Mouse (Mus musculus) hindbrain, embryonic 14.5 days (tissue): ENCODE data around the gene Car14. TPM values are rescaled to one million over a fixed set of nuclear protein-coding genes. Genes with fewer than 3 reads are reported as not detected.

Source experiments
- ATAC-seq: fragments of 200-750 bp; cut with Nextera tagmentation; 2 replicates; pipeline ENCODE4 v1.8.0; 2017; ENCODE audit warnings: moderate number of reproducible peaks, mild to moderate bottlenecking, moderate TSS enrichment, moderate library complexity; ENCODE audit not compliant: low FRiP score
- DNase-seq: peaks from one replicate; pipeline ENCODE4 v3.0.0-alpha.2; 2015; ENCODE audit warnings: low spot score
- H3K27ac ChIP-seq: fragments of 300-500 bp; sonication (generic); 2 replicates; pipeline ENCODE4 v1.5.1; 2014; ENCODE audit warnings: mild to moderate bottlenecking, moderate library complexity
- H3K27me3 ChIP-seq: fragments of 300-500 bp; sonication (generic); 2 replicates; pipeline ENCODE4 v1.6.1; 2014; ENCODE audit warnings: mild to moderate bottlenecking, low read length, mixed read lengths; ENCODE audit not compliant: control insufficient read depth, insufficient read depth
- H3K36me3 ChIP-seq: fragments of 300-500 bp; sonication (generic); replicated peaks from 2 replicates; pipeline ENCODE4 v1.6.1; 2014; ENCODE audit not compliant: control insufficient read depth, insufficient read depth
- H3K4me1 ChIP-seq: fragments of 300-500 bp; sonication (generic); replicated peaks from 2 replicates; pipeline ENCODE4 v1.6.1; 2014; ENCODE audit warnings: antibody characterized with exemption, low read length, mixed read lengths; ENCODE audit not compliant: control insufficient read depth, insufficient read depth
- H3K4me2 ChIP-seq: fragments of 300-500 bp; sonication (generic); replicated peaks from 2 replicates; pipeline ENCODE4 v1.6.1; 2014; ENCODE audit warnings: mild to moderate bottlenecking, moderate library complexity
- H3K4me3 ChIP-seq: fragments of 300-500 bp; sonication (generic); replicated peaks from 2 replicates; pipeline ENCODE4 v1.5.1; 2014; ENCODE audit warnings: mild to moderate bottlenecking, low read length
- H3K9ac ChIP-seq: fragments of 300-500 bp; sonication (generic); 2 replicates; pipeline ENCODE4 v1.6.1; 2014
- H3K9me3 ChIP-seq: fragments of 300-500 bp; sonication (generic); 2 replicates; pipeline ENCODE4 v1.6.1; 2016; ENCODE audit warnings: low read length; ENCODE audit not compliant: control insufficient read depth
- WGBS: fragments of 180-500 bp; shearing (Covaris S2); extraction: QIAGEN DNeasy Blood & Tissue Kit; methylation state at CpG from one replicate; pipeline ENCODE4 v1.1.7; 2014; 5-methylcytosine and 5-hydroxymethylcytosine counted together
- polyA plus RNA-seq: library from polyadenylated mRNA; unstranded; fragments of >200 nt; fragmentation: Nextera tagmentation; extraction: Ambion mirVana; gene quantifications from 2 replicates; pipeline ENCODE4 v1.2.1, GENCODE M21; 2014

Gene Car14
- polyA plus RNA-seq, 1 experiment from 2014 or later = 12.1 TPM

- no peaks in the 10 kb centered on the region for H3K9me3 ChIP-seq
- H3K27ac ChIP-seq = peak overlapping the region; percentile 40; the same call in 1 of the 2 replicates
- H3K4me2 ChIP-seq = peak overlapping the region; percentile 56
- H3K27me3 ChIP-seq = no peaks in the 10 kb centered on the region
- no peak for DNase-seq
- 30% methylated on average over 7 of the region's 7 CpGs for WGBS
- H3K9ac ChIP-seq = peak overlapping the region; percentile 71
- peak overlapping the region; percentile 84 for H3K4me3 ChIP-seq
- H3K36me3 ChIP-seq = peaks cover 23% of the 10 kb centered on the region
- peaks cover 11% of the 10 kb centered on the region for H3K4me1 ChIP-seq
- ATAC-seq = peak; percentile 18; the same call in 1 of the 2 replicates
These were observed 48.4 kb downstream of the Car14 start for GRCm38 (mm10) chr3:95856115-95856514.

- Histone ChIP-seq H3K27ac (peak within 1 kb of the TSS; percentile 79), H3K4me2 (peak within 1 kb of the TSS; percentile 56), H3K27me3 (no peaks in the 10 kb centered on the region), H3K36me3 (peaks cover 28% of the 10 kb centered on the region), H3K9me3 (no peaks in the 10 kb centered on the region), H3K9ac (peak within 1 kb of the TSS; percentile 71), H3K4me3 (peak within 1 kb of the TSS; percentile 84), H3K4me1 (peaks cover 11% of the 10 kb centered on the region)
- WGBS = under 1% methylated on average over 56 of the region's 56 CpGs
- ATAC-seq (peak; percentile 97), DNase-seq (peak; percentile 92)
These were observed 48.9 kb downstream of the Car14 start, which contains the start of gene Prpf3 for GRCm38 (mm10) chr3:95855502-95856089. TSS of gene Prpf3 (minus strand) at chr3:95855885.

GRCm38 (mm10) chr3:95851317-95851716, 53.2 kb downstream of the Car14 start:
- no peaks in the 10 kb centered on the region for H3K9me3 ChIP-seq
- peaks cover 71% of the 10 kb centered on the region for H3K36me3 ChIP-seq
- no peak for DNase-seq
- no peak overlapping the region for H3K4me3 ChIP-seq
- WGBS = 98% methylated on average over 8 of the region's 8 CpGs
- H3K27me3 ChIP-seq = no peaks in the 10 kb centered on the region
- no peak for ATAC-seq
- no peak overlapping the region for H3K4me2 ChIP-seq
- H3K27ac ChIP-seq = no peak overlapping the region
- H3K9ac ChIP-seq = no peak overlapping the region
- H3K4me1 ChIP-seq = peaks cover 11% of the 10 kb centered on the region

- Histone ChIP-seq H3K36me3 (peaks cover 78% of the 10 kb centered on the region), H3K9me3 (no peaks in the 10 kb centered on the region), H3K4me2 (no peak overlapping the region), H3K27me3 (no peaks in the 10 kb centered on the region), H3K9ac (no peak overlapping the region), H3K4me3 (no peak overlapping the region), H3K4me1 (peaks cover 8% of the 10 kb centered on the region), H3K27ac (no peak overlapping the region)
- WGBS = 87% methylated on average over 4 of the region's 4 CpGs
- ATAC-seq (no peak), DNase-seq (no peak)
These were observed 53.9 kb downstream of the Car14 start for GRCm38 (mm10) chr3:95850611-95851010.

Other genes starting within 250 kb of the Car14 start
- gene Mcl1, start 245.9 kb downstream of the Car14 start, polyA plus RNA-seq = 60.3 and 72.3 TPM in 2 replicates
- 0.35 and 1.3 TPM in 2 replicates for gene Adamtsl4, start 216.8 kb downstream of the Car14 start, polyA plus RNA-seq
- gene Ecm1, start 165.1 kb downstream of the Car14 start, polyA plus RNA-seq = 11.1 and 12.5 TPM in 2 replicates
- gene Tars2, start 144.5 kb downstream of the Car14 start, polyA plus RNA-seq = 43.2 and 49.0 TPM in 2 replicates
- 20.8 and 21.2 TPM in 2 replicates for gene Rprd2, start 85.8 kb downstream of the Car14 start, polyA plus RNA-seq
- gene Prpf3, start 48.8 kb downstream of the Car14 start, polyA plus RNA-seq = 33.5 and 35.7 TPM in 2 replicates
- gene Mrps21, start 33.2 kb downstream of the Car14 start, polyA plus RNA-seq = 254 and 293 TPM in 2 replicates
- gene Ciart, start 22.4 kb downstream of the Car14 start, polyA plus RNA-seq = 2.4 and 2.7 TPM in 2 replicates
- gene BC028528, start 12.7 kb downstream of the Car14 start, polyA plus RNA-seq = 16.1 and 26.2 TPM in 2 replicates
- 34.9 and 38.6 TPM in 2 replicates for gene Aph1a, start 10.7 kb downstream of the Car14 start, polyA plus RNA-seq
- 37.1 and 37.5 TPM in 2 replicates for gene Anp32e, start 24.6 kb upstream of the Car14 start, polyA plus RNA-seq
- 47.1 and 49.0 TPM in 2 replicates for gene Plekho1, start 91.3 kb upstream of the Car14 start, polyA plus RNA-seq
- gene Vps45, start 153.8 kb upstream of the Car14 start, polyA plus RNA-seq = 44.8 and 46.8 TPM in 2 replicates
- gene Otud7b, start 199.8 kb upstream of the Car14 start, polyA plus RNA-seq = 7.1 and 7.9 TPM in 2 replicates